Mouse (Mus musculus) layer of hippocampus, postnatal 36 days (tissue): ENCODE results near the gene Mptx2. TPM values are rescaled to one million over a fixed set of nuclear protein-coding genes. Genes with fewer than 3 reads are reported as not detected.
"Not testable (repeated sequence)": the region's sequence is repeated elsewhere in the genome, so short reads cannot be mapped to it uniquely, and the experiment has no call there.

ENCODE experiments used
- DNase-seq, 2 experiments: peaks; one replicate each; pipeline ENCODE4 v3.0.0; 2022
- total RNA-seq, 2 experiments: library from RNA; stranded (reverse); gene quantifications; 2 replicates each; pipeline ENCODE4 v1.2.3; 2021

The Mptx2 gene
- not detected for total RNA-seq

DNA sequence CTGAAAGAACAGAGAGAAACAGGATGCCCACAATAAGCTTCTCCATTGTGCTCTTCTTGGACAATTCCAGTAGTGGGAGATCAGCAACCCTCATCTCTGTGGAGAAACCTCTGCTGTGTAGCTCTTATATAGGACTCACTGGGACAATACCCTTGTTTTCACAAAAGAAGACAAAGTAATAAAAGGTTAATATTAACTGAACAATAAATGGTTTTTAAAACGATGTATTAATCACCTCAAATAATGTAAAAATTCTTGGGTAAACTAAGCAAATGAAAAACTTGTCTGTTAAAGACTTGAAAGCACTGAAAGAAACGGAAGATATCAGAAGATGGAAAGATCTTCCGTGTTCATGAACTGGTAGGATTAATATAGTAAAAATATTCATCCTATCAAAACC, at the start of gene Mptx2:
Mptx2 (minus strand) TSS at position 101 of the 400 bp plus-strand sequence.
- no peak for DNase-seq

DNA sequence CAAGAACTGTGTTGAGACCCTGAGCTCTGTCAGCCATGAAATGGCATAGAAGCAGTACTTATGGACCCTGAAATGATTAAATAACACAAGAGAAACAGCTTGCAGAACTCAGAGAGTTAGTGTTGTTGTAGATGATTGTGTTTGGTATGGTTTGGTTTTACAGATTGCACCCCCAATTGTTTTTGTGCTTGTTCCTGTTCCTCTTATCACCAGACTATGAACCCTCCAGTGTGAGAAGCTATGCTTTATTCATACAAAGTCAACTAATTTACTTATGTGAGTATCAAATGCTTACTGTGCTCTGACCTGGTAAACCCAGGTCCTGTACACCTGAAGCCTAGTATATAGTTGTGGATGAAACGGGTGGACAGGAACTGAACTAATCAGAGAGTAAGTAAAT, 49.0 kb upstream of the Mptx2 start:
- no peak for DNase-seq

DNA sequence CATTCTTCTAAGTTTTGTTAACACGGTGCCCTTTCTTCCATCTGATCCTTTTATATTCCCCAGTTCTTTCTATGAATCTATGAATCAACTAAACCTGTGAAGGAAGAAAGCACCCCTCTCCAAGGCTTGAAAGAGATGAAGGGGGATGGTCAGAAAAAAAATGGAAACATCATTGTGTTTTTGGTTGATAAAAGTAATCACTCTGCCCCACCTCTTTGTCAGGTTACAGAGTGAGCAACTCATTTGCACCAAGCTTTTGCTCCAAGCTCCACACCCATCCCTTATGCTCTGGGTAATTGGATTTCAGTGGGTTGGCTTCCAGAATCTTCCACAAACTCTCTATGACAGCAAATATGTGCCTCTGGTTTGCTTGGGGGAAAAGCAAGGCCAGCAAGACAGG, 47.8 kb upstream of the Mptx2 start:
- no peak for DNase-seq

DNA sequence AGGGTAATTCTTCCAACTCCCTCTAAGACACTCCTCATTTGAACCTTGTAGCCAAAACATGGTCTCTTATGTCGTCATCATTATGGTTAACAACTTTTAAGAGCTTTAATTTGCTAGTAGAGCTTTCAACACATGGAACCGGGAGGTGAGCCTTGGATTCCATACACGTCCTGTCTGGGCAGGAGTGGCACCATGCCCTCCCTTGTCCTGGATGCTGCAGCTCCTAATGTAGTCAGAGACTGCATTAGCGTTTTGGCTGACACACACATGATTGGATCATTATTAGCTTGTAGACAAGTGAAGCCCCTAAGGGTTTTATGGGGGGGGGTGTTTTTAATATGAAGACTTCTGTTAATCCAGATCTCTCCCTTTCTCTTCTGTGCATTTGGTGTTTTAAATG, 47.4 kb upstream of the Mptx2 start:
- DNase-seq, result no peak

DNA sequence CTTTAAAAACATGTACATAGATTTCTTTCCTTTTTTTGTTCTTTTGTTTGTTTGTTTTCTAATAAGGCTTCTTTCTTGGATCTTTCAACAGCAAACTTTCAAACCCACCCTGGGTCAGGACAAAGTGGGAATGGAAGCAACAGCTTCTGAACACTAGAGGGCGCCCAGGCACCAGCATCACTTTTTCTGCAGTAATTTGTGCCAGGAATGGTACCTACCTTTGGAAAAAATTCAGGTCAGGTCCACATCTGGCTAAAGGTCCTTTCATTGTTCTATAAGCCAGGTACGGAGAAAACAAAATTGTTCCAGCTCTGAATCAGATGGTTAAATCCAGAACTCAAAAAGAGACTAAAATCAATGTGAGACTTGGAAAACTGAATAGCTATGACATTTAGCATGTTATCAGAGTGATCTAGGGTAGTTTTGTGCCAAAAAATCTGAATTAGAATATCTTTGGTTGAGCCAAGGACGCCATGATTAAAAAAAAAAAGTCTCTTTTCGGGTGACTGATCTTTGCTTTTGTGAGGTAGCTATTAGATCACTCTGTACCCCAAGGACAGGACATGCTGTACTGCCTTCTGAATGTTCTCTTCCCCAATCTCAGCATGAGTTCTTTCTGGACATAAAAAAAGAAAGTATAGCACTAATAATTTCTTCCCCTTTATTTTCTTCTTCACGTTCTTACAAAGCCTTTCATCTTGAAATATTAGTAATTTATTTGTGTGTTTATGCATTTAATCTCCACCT, 46.4 kb upstream of the Mptx2 start:
- DNase-seq, result peak in 1 of 2 experiments; percentile 25

DNA sequence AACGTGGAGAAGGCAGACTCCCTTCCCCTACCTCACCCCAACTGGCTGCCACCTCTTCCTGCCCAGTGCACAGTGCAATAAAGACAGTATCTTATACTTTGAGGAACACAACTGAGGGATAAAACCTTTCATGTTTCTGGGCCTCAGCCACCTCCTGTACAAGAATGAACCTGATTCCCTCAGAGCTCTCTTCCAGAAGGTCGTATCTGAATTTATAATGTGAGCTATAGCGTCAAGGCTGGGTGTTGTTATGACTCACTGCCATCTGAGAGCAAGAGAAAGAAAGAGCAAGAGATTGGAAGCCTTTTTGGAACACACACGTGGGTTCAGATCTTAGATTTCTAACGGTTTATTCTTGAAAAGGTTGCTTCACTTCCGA, 44.7 kb upstream of the Mptx2 start:
- DNase-seq, result no peak

DNA sequence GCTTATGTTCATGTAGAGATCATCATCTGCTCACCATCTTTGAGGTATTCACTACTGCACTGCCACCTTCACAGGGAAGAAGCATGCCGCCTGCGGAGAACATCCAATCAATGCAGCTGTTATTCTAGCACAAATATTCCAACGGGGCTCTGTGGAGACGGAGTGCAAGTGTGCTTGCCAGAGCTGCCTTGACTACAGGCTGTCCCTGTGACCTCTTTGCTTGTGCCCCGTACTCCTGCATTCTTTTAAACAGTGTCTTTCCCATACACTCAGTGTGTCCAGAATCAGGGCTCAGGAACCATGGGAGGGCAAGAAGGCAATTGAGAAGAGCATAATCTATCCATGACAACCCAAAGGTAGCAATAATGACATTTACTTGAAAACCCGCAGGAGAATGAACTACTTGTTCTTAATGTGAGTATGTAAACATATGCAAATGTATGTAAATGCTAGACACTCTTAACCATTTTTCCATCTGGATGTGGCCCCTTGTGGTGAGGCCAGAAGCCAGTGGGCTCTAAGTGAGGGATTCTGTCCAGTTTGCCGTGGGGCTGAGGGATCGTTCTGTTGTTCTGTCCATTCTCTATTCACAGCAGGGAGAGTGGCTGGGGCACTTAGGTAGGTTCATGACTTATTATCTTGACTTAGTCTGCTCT, 44.1 kb upstream of the Mptx2 start:
- no peak for DNase-seq

DNA sequence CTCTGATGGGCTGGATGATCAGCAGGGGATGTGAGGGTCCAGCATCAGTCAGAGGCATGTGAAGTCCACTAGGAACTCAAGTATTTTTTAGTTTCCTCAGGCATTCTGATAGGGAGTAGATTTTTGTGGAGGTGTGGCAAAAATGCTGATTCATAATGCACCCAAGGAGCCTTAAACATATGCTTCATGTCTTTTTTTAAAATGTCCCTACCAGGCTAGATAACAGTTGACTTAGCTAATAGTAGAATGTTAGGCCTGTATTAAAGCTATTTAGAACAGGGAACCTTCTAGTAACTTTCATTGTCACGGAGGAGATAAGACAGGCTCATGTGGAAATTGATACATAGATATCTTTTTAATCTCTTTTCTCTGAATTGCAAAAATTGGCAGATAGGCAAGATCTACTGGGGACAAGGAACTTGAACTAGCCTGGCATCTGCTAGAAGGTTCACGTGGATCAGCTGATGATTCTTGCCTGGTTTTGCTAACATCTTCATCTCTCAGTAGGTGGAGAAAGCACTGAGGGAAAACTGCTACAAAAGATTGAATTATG, 40.4 kb upstream of the Mptx2 start:
- DNase-seq, result no peak

DNA sequence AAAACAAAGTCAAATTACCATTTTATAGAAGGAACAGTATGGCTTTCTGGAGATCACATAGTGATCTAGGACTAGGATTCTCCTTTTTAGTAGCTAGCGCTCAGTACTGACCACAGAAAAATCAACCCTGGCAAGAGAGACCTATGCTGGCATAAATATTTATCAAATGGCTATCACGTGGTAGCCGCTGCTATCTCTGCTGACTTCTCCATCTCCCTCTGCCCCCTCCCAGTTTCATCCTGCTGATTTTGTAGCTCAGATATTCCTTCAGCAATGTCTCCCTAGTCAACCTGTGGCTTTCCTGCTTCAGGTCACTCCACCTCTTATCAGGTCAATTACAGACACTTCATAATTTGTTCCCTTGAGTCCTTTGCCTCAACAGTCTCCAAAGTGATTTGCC, 38.1 kb upstream of the Mptx2 start:
- no peak for DNase-seq

DNA sequence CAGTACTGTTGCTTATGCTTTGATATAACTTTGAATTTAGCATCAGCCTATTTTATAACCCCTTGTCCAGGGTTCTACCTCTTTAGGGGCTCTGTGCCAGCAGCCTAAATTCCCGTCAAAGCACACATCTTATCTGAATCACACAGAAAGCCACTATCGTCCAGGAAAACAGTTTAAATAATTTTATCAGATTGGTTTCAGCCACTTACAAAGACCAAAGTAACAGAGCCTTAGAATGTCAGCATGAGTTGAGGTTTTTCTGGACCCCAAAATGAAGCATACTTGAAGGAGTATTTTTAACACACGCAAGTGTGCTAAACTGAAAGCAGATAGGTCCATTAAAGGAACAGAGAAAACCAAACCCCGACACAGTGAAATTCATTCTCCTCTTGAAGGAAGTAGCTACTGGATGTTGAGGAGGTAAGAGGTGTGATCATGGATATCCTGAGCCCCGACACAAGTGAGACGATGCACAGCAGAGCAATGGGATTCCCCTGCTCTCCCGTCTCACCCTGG, 36.0 kb upstream of the Mptx2 start:
- DNase-seq, result not testable (repeated sequence)

DNA sequence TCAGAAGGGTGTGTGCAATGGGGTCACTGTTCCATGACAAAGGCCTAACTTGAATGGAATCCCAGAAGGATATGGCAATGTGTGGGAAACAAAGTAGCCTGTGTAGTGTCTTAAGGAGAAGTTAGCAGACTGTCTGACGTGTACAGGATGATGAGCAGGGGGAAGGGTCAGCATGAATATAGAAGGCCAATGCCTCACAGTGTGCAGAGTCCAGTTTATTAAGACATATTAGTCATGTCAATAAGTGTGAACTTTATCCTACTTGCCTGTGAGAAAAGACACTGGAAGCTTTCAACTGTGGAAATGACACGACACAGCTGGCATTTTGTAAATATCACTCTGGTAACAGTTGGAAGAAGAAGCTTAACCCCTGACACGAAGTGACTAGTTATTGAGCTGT, 25.2 kb upstream of the Mptx2 start:
- DNase-seq, result not testable (repeated sequence)

DNA sequence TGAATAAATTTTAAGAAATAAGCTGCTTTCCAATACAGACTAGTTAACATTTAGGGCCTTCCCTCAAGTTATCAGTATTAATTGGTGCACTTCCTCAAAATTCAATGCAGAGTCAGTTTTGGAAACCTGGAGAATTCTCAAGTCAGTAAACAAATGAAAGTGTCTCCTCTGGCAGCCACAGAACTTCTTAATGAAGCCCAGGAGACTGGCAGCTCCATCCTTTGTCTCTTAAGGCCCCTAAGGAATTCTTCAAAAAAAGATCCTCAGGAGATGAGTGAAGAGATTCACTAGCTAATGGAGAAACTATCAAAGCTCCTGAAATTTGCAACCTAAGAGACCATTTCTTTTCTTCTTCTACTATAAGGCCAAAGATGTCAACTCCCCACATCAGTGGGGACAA, 11.9 kb downstream of the Mptx2 start, which contains the start of gene Olfr418:
Olfr418 (plus strand) TSS at position 301 of the 400 bp plus-strand sequence.
- no peak for DNase-seq

DNA sequence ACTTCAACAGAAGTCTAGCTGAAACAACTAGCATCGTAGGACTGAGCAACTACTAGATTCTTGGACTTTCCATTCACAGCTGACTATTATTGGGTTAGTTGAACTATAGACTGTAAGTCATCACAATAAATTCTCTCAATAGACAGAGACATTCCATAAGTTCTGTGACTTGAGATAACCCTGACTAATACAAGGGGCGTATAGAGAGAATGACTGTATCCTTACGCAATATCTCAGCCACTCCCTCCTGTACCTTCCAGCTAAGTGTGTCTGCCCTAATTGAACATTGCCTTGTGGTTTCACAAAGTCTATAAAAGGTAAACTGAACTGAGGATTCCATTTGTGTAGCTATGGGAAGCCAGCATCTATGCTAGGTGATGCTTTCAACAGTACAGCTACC, 27.7 kb downstream of the Mptx2 start:
- no peak for DNase-seq

DNA sequence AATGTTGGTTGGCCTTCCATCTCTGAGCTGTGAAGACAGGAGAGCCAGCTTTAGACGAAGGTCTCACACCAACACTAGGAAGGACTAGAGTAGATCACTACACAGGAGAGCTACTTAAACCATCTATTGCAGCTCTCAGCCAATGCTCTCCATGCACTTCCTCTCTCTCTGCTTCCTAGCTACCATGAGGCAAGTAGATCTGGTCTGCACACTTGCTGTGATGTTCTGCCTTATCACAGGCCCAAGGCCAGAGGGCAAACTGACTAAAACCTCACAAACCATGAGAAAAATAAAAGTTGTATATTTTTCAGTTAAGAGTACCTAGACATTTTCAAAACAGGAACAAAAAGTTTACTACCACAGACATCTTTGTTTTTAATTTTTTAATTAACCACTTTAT, 40.6 kb downstream of the Mptx2 start:
- not testable (repeated sequence) for DNase-seq

DNA sequence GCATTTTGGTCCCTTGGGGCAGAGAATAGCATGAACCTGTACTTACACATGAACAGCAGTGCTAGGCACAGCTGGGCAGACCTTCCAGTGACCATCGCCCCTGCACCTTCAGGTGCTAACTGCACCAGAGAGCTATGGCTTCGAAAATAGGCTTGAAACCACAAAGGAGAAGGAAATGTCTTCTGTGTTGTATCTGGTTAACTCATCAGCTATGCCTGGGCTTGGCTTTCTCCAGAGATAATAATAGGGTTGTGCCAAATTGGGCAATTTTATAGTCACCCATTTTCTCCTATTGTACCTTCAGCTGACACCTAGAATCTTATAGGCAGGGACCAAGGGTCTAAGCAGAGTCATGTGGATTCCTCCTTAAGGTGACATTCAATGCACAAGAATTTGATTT, 50.5 kb downstream of the Mptx2 start, which contains the start of gene Fcer1a:
Fcer1a (minus strand) TSS at position 134 of the 400 bp plus-strand sequence.
- DNase-seq, result no peak

Other genes starting within 250 kb of the Mptx2 start
- not detected for gene Olfr1408, start 140.4 kb downstream of the Mptx2 start, total RNA-seq
- gene Olfr1406, start 87.1 kb downstream of the Mptx2 start, total RNA-seq, result not detected
- gene Olfr218, start 80.0 kb downstream of the Mptx2 start, total RNA-seq, result not detected
- not detected for gene Olfr1404, start 65.4 kb downstream of the Mptx2 start, total RNA-seq
- not detected for gene Fcer1a, start 50.6 kb downstream of the Mptx2 start, total RNA-seq
- gene Olfr418, start 11.8 kb downstream of the Mptx2 start, total RNA-seq, result not detected
- gene Ackr1, start 56.0 kb upstream of the Mptx2 start, total RNA-seq, result 10 to 100 TPM; 73.7 to 76.2 TPM
- 1 to 10 TPM; 2.9 to 3.7 TPM for gene Aim2, start 73.1 kb upstream of the Mptx2 start, total RNA-seq
- gene Cadm3, start 89.9 kb upstream of the Mptx2 start, total RNA-seq, result 100 to 1,000 TPM; 366 to 384 TPM
- gene Ifi206, start 213.3 kb upstream of the Mptx2 start, total RNA-seq, result not detected